Mouse (Mus musculus) layer of hippocampus, postnatal 10 days (tissue): ENCODE data around the gene Fam184a. TPM values are rescaled to one million over a fixed set of nuclear protein-coding genes. Genes with fewer than 3 reads are reported as not detected.
"Not testable (repeated sequence)": the region's sequence is repeated elsewhere in the genome, so short reads cannot be mapped to it uniquely, and the experiment has no call there.

Source experiments
- DNase-seq, 2 experiments: peaks; one replicate each; pipeline ENCODE4 v3.0.0; 2021; ENCODE audit warnings: low spot score in 2 of 2
- total RNA-seq, 2 experiments: library from RNA; stranded (reverse); gene quantifications; 2 replicates each; pipeline ENCODE4 v1.2.3; 2021

Gene Fam184a
- total RNA-seq, 2 experiments from 2014 or later: 23.3 to 25.0 TPM

GRCm38 (mm10) chr10:53691263-53691662 is 59.7 kb downstream of the Fam184a start:
- no peak for DNase-seq

GRCm38 (mm10) chr10:53688952-53689584 is 61.9 kb downstream of the Fam184a start:
- no peak for DNase-seq

- DNase-seq: no peak
These were observed 62.4 kb downstream of the Fam184a start for GRCm38 (mm10) chr10:53688533-53688932.

GRCm38 (mm10) chr10:53687888-53688287 is 63.0 kb downstream of the Fam184a start:
- no peak for DNase-seq

GRCm38 (mm10) chr10:53685806-53686205 is 65.1 kb downstream of the Fam184a start:
- no peak for DNase-seq

- DNase-seq: no peak
These were observed 67.7 kb downstream of the Fam184a start for GRCm38 (mm10) chr10:53683226-53683625.

GRCm38 (mm10) chr10:53679690-53680557 is 71.0 kb downstream of the Fam184a start:
- DNase-seq: no peak

- no peak for DNase-seq
These were observed 89.1 kb downstream of the Fam184a start for GRCm38 (mm10) chr10:53661788-53662187.

- not testable (repeated sequence) for DNase-seq
These were observed 96.7 kb downstream of the Fam184a start for GRCm38 (mm10) chr10:53654239-53654638.

GRCm38 (mm10) chr10:53650683-53651082 is 100.2 kb downstream of the Fam184a start:
- DNase-seq: no peak

GRCm38 (mm10) chr10:53641507-53641906 is 109.4 kb downstream of the Fam184a start:
- DNase-seq: peak; percentile 28 to 52

GRCm38 (mm10) chr10:53635246-53635971 is 115.5 kb downstream of the Fam184a start:
- DNase-seq: no peak

- DNase-seq: no peak
These were observed 116.8 kb downstream of the Fam184a start for GRCm38 (mm10) chr10:53634160-53634559.

- not testable (repeated sequence) for DNase-seq
These were observed 120.6 kb downstream of the Fam184a start, which contains the start of gene Mcm9 for GRCm38 (mm10) chr10:53630339-53630738. TSS of gene Mcm9 (minus strand) at chr10:53630439.

- peak; percentile 94 to 95 for DNase-seq
These were observed 121.0 kb downstream of the Fam184a start for GRCm38 (mm10) chr10:53629918-53630250.

GRCm38 (mm10) chr10:53629247-53629917 is 121.5 kb downstream of the Fam184a start:
- DNase-seq: peak; percentile 88 to 91

- DNase-seq: no peak
These were observed 134.9 kb downstream of the Fam184a start for GRCm38 (mm10) chr10:53615850-53616616.

- no peak for DNase-seq
These were observed 137.0 kb downstream of the Fam184a start for GRCm38 (mm10) chr10:53613955-53614354.

GRCm38 (mm10) chr10:53612172-53612571 is 138.8 kb downstream of the Fam184a start:
- peak; percentile 16 to 46 for DNase-seq

- no peak for DNase-seq
These were observed 142.6 kb downstream of the Fam184a start for GRCm38 (mm10) chr10:53608274-53608673.
